Mouse (Mus musculus) common myeloid progenitor, adult 5-6 weeks (primary cell): ENCODE results near the gene Kcne3. TPM values are rescaled to one million over a fixed set of nuclear protein-coding genes. Genes with fewer than 3 reads are reported as not detected.

Experiments
- ATAC-seq: replicated peaks from 2 replicates; pipeline ENCODE4 v1.8.0; 2016; ENCODE audit warnings: low read depth, mild to moderate bottlenecking, moderate TSS enrichment, inconsistent platforms; ENCODE audit not compliant: poor library complexity, severe bottlenecking
- total RNA-seq: library from RNA; stranded (forward); fragments of 200-1000, 187-1606 nt; gene quantifications from 2 replicates; pipeline ENCODE4 v1.2.3, GENCODE M21; 2017

Gene Kcne3
- total RNA-seq, 1 experiment from 2014 or later = 0.73 TPM

DNA sequence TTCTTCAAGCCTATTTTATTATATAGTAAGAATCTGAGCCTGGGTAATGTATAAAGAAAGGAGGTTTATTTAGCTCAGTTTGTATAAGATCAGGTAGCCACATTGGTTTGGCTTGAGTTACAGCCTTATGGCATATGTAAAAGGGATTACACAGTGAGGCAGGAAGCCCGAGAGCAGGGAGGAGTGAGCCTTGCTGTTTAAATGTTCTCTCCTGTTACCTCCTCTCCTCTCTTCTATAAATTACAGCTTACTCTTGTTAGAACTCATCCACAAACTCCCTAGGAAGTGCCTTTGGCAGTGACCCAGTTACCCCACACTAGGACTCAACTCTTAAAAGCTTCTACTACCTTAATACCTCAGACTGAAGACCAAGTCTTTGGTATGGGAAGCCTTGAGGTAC, 55.4 kb downstream of the Kcne3 start:
- no peak for ATAC-seq

DNA sequence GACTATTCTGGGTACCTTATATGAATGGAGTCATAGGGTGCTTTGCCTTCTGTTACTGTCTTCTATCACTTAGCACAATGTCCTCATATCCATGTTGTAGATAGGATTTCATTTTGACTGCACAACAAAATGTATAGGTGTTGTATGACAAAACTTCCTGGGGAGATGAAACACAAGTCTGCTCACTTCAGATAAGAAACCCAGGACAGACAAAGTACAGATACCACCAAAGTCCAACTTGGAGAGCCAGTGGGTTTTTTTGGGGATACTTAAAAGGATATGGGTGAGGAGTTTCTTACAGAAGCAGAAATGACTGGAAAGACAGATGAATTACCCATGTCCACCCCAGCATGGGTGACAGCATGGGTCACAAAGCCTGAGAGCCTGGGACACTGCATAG, 57.4 kb downstream of the Kcne3 start:
- ATAC-seq = 0 out of 2 replicates have a peak, but pooled peaks have one; percentile 40

Other genes starting within 250 kb of the Kcne3 start
- 20.6 and 24.7 TPM in 2 replicates for gene Rnf169, start 196.1 kb upstream of the Kcne3 start, total RNA-seq
- gene Chrdl2, start 170.3 kb upstream of the Kcne3 start, total RNA-seq = not detected in 2 replicates
- 99.4 and 138 TPM in 2 replicates for gene Pold3, start 54.9 kb upstream of the Kcne3 start, total RNA-seq
- gene Lipt2, start 17.2 kb upstream of the Kcne3 start, total RNA-seq = 5.6 and 9.6 TPM in 2 replicates
- 14.5 and 20.1 TPM in 2 replicates for gene Pgm2l1, start 50.9 kb downstream of the Kcne3 start, total RNA-seq
- gene P4ha3, start 109.0 kb downstream of the Kcne3 start, total RNA-seq = not detected in 2 replicates
- 36.2 and 46.9 TPM in 2 replicates for gene C2cd3, start 195.7 kb downstream of the Kcne3 start, total RNA-seq
- gene Ppme1, start 195.8 kb downstream of the Kcne3 start, total RNA-seq = 25.9 and 29.5 TPM in 2 replicates